Mouse (Mus musculus): Measurements from ENCODE around the gene Jade3. TPM values are rescaled to one million over a fixed set of nuclear protein-coding genes. Genes with fewer than 3 reads are reported as not detected.

Gene Jade3
- polyA plus RNA-seq, 1 experiment from 2014 or later, result 6.6 TPM

- Histone ChIP-seq H3K4me2 (ENCODE audit: low read length) (no peak overlapping the region), H3K4me1 (ENCODE audit: control insufficient read depth, insufficient read depth, low read length) (no peaks in the 10 kb centered on the region), H3K9me3 (replicated peaks; ENCODE audit: control insufficient read depth, low read length) (no peaks in the 10 kb centered on the region), H3K9ac (ENCODE audit: low read length) (no peak overlapping the region), H3K36me3 (ENCODE audit: control insufficient read depth, insufficient read depth, low read length) (no peaks in the 10 kb centered on the region), H3K27ac (ENCODE audit: low read depth, low read length) (no peak overlapping the region), H3K27me3 (replicated peaks; ENCODE audit: control insufficient read depth, insufficient read depth, low read length) (no peaks in the 10 kb centered on the region), H3K4me3 (ENCODE audit: low read depth, low read length) (no peak overlapping the region)
- ATAC-seq (no peak), DNase-seq (ENCODE audit: low spot score) (no peak)
- 79% methylated on average over 4 of the region's 4 CpGs for WGBS
Measured at GRCm38 (mm10) chrX:20411382-20411781, 14.1 kb upstream of the Jade3 start.

- WGBS, result 84% methylated on average over 3 of the region's 3 CpGs
- H3K9me3 ChIP-seq (replicated peaks; ENCODE audit: control insufficient read depth, low read length), result no peaks in the 10 kb centered on the region
- no peaks in the 10 kb centered on the region for H3K4me1 ChIP-seq (ENCODE audit: control insufficient read depth, insufficient read depth, low read length)
- DNase-seq (ENCODE audit: low spot score), result no peak
- no peak overlapping the region for H3K27ac ChIP-seq (ENCODE audit: low read depth, low read length)
- no peak for ATAC-seq
- H3K4me3 ChIP-seq (ENCODE audit: low read depth, low read length), result no peak overlapping the region
- H3K9ac ChIP-seq (ENCODE audit: low read length), result no peak overlapping the region
- H3K36me3 ChIP-seq (ENCODE audit: control insufficient read depth, insufficient read depth, low read length), result no peaks in the 10 kb centered on the region
- no peaks in the 10 kb centered on the region for H3K27me3 ChIP-seq (replicated peaks; ENCODE audit: control insufficient read depth, insufficient read depth, low read length)
- H3K4me2 ChIP-seq (ENCODE audit: low read length), result no peak overlapping the region
Measured at GRCm38 (mm10) chrX:20412221-20412620, 13.3 kb upstream of the Jade3 start.

GRCm38 (mm10) chrX:20414885-20415622 lies 10.4 kb upstream of the Jade3 start:
- Histone ChIP-seq H3K4me3 (ENCODE audit: low read depth, low read length) (no peak overlapping the region), H3K4me2 (ENCODE audit: low read length) (no peak overlapping the region), H3K9ac (ENCODE audit: low read length) (no peak overlapping the region), H3K4me1 (ENCODE audit: control insufficient read depth, insufficient read depth, low read length) (no peaks in the 10 kb centered on the region), H3K36me3 (ENCODE audit: control insufficient read depth, insufficient read depth, low read length) (no peaks in the 10 kb centered on the region), H3K27ac (ENCODE audit: low read depth, low read length) (no peak overlapping the region; the same call in 1 of the 2 replicates), H3K27me3 (replicated peaks; ENCODE audit: control insufficient read depth, insufficient read depth, low read length) (no peaks in the 10 kb centered on the region), H3K9me3 (replicated peaks; ENCODE audit: control insufficient read depth, low read length) (no peaks in the 10 kb centered on the region)
- 58% methylated on average over 10 of the region's 10 CpGs for WGBS
- DNase-seq (ENCODE audit: low spot score) (peak; percentile 39), ATAC-seq (peak; percentile 77)

- no peak overlapping the region for H3K4me2 ChIP-seq (ENCODE audit: low read length)
- H3K9me3 ChIP-seq (replicated peaks; ENCODE audit: control insufficient read depth, low read length), result no peaks in the 10 kb centered on the region
- no peaks in the 10 kb centered on the region for H3K36me3 ChIP-seq (ENCODE audit: control insufficient read depth, insufficient read depth, low read length)
- H3K27ac ChIP-seq (ENCODE audit: low read depth, low read length), result no peak overlapping the region
- no peak for ATAC-seq
- no peak overlapping the region for H3K9ac ChIP-seq (ENCODE audit: low read length)
- H3K4me1 ChIP-seq (ENCODE audit: control insufficient read depth, insufficient read depth, low read length), result no peaks in the 10 kb centered on the region
- H3K27me3 ChIP-seq (replicated peaks; ENCODE audit: control insufficient read depth, insufficient read depth, low read length), result no peaks in the 10 kb centered on the region
- H3K4me3 ChIP-seq (ENCODE audit: low read depth, low read length), result no peak overlapping the region
- no peak for DNase-seq (ENCODE audit: low spot score)
- 89% methylated on average over 2 of the region's 2 CpGs for WGBS
Measured at GRCm38 (mm10) chrX:20418461-20418860, 7.0 kb upstream of the Jade3 start.

- ATAC-seq, result no peak
- H3K27ac ChIP-seq (ENCODE audit: low read depth, low read length), result no peak overlapping the region
- no peaks in the 10 kb centered on the region for H3K27me3 ChIP-seq (replicated peaks; ENCODE audit: control insufficient read depth, insufficient read depth, low read length)
- H3K4me1 ChIP-seq (ENCODE audit: control insufficient read depth, insufficient read depth, low read length), result no peaks in the 10 kb centered on the region
- no peaks in the 10 kb centered on the region for H3K36me3 ChIP-seq (ENCODE audit: control insufficient read depth, insufficient read depth, low read length)
- no peak overlapping the region for H3K4me2 ChIP-seq (ENCODE audit: low read length)
- H3K4me3 ChIP-seq (ENCODE audit: low read depth, low read length), result no peak overlapping the region
- 88% methylated on average over 4 of the region's 4 CpGs for WGBS
- H3K9me3 ChIP-seq (replicated peaks; ENCODE audit: control insufficient read depth, low read length), result no peaks in the 10 kb centered on the region
- no peak for DNase-seq (ENCODE audit: low spot score)
- no peak overlapping the region for H3K9ac ChIP-seq (ENCODE audit: low read length)
Measured at GRCm38 (mm10) chrX:20419536-20419935, 6.0 kb upstream of the Jade3 start.

- ATAC-seq, result peak; percentile 35; the same call in 1 of the 2 replicates
- H3K36me3 ChIP-seq (ENCODE audit: control insufficient read depth, insufficient read depth, low read length), result no peaks in the 10 kb centered on the region
- peak overlapping the region; percentile 56 for H3K4me3 ChIP-seq (ENCODE audit: low read depth, low read length)
- no peaks in the 10 kb centered on the region for H3K9me3 ChIP-seq (replicated peaks; ENCODE audit: control insufficient read depth, low read length)
- H3K4me2 ChIP-seq (ENCODE audit: low read length), result peak overlapping the region; percentile 51
- peak overlapping the region; percentile 85 for H3K27ac ChIP-seq (ENCODE audit: low read depth, low read length)
- H3K27me3 ChIP-seq (replicated peaks; ENCODE audit: control insufficient read depth, insufficient read depth, low read length), result no peaks in the 10 kb centered on the region
- DNase-seq (ENCODE audit: low spot score), result peak; percentile 11
- peak overlapping the region; percentile 75 for H3K9ac ChIP-seq (ENCODE audit: low read length)
- 35% methylated on average over 50 of the region's 51 CpGs for WGBS
- no peaks in the 10 kb centered on the region; the same call in 1 of the 2 replicates for H3K4me1 ChIP-seq (ENCODE audit: control insufficient read depth, insufficient read depth, low read length)
Measured at GRCm38 (mm10) chrX:20425839-20426449, 456 bp downstream of the Jade3 start.

GRCm38 (mm10) chrX:20483213-20483612 lies 57.7 kb downstream of the Jade3 start:
- 82% methylated on average over 2 of the region's 2 CpGs for WGBS
- Histone ChIP-seq H3K4me3 (ENCODE audit: low read depth, low read length) (no peak overlapping the region), H3K9ac (ENCODE audit: low read length) (no peak overlapping the region), H3K9me3 (replicated peaks; ENCODE audit: control insufficient read depth, low read length) (no peaks in the 10 kb centered on the region), H3K4me2 (ENCODE audit: low read length) (no peak overlapping the region), H3K27ac (ENCODE audit: low read depth, low read length) (no peak overlapping the region), H3K27me3 (replicated peaks; ENCODE audit: control insufficient read depth, insufficient read depth, low read length) (no peaks in the 10 kb centered on the region), H3K4me1 (ENCODE audit: control insufficient read depth, insufficient read depth, low read length) (no peaks in the 10 kb centered on the region), H3K36me3 (ENCODE audit: control insufficient read depth, insufficient read depth, low read length) (0 out of 2 replicates have a peak, but pooled peaks cover 6% of the 10 kb centered on the region)
- DNase-seq (ENCODE audit: low spot score) (no peak), ATAC-seq (no peak)

- WGBS, result 81% methylated on average over 3 of the region's 3 CpGs
- Histone ChIP-seq H3K9ac (ENCODE audit: low read length) (no peak overlapping the region), H3K27ac (ENCODE audit: low read depth, low read length) (no peak overlapping the region), H3K4me1 (ENCODE audit: control insufficient read depth, insufficient read depth, low read length) (no peaks in the 10 kb centered on the region), H3K4me2 (ENCODE audit: low read length) (no peak overlapping the region), H3K9me3 (replicated peaks; ENCODE audit: control insufficient read depth, low read length) (no peaks in the 10 kb centered on the region), H3K36me3 (ENCODE audit: control insufficient read depth, insufficient read depth, low read length) (peaks cover 6% of the 10 kb centered on the region; the same call in 1 of the 2 replicates), H3K4me3 (ENCODE audit: low read depth, low read length) (no peak overlapping the region), H3K27me3 (replicated peaks; ENCODE audit: control insufficient read depth, insufficient read depth, low read length) (no peaks in the 10 kb centered on the region)
- peak; percentile 1 for DNase-seq (ENCODE audit: low spot score)
- no peak for ATAC-seq
Measured at GRCm38 (mm10) chrX:20497682-20498081, 72.2 kb downstream of the Jade3 start.

GRCm38 (mm10) chrX:20520290-20520939 lies 94.9 kb downstream of the Jade3 start:
- Histone ChIP-seq H3K27me3 (replicated peaks; ENCODE audit: control insufficient read depth, insufficient read depth, low read length) (no peaks in the 10 kb centered on the region), H3K9me3 (replicated peaks; ENCODE audit: control insufficient read depth, low read length) (no peaks in the 10 kb centered on the region), H3K27ac (ENCODE audit: low read depth, low read length) (no peak overlapping the region), H3K36me3 (ENCODE audit: control insufficient read depth, insufficient read depth, low read length) (peaks cover 6% of the 10 kb centered on the region; the same call in 1 of the 2 replicates), H3K9ac (ENCODE audit: low read length) (no peak overlapping the region), H3K4me2 (ENCODE audit: low read length) (no peak overlapping the region), H3K4me1 (ENCODE audit: control insufficient read depth, insufficient read depth, low read length) (no peaks in the 10 kb centered on the region), H3K4me3 (ENCODE audit: low read depth, low read length) (no peak overlapping the region)
- ATAC-seq, result no peak
- 86% methylated on average over 7 of the region's 7 CpGs for WGBS
- no peak for DNase-seq (ENCODE audit: low spot score)
